Mouse (Mus musculus): ENCODE measurements around the gene Cldn4. TPM values are rescaled to one million over a fixed set of nuclear protein-coding genes. Genes with fewer than 3 reads are reported as not detected.
"Not testable (repeated sequence)": the region's sequence is repeated elsewhere in the genome, so short reads cannot be mapped to it uniquely, and the experiment has no call there.

The Cldn4 gene
- total RNA-seq, 2 experiments from 2014 or later, result not detected

DNA sequence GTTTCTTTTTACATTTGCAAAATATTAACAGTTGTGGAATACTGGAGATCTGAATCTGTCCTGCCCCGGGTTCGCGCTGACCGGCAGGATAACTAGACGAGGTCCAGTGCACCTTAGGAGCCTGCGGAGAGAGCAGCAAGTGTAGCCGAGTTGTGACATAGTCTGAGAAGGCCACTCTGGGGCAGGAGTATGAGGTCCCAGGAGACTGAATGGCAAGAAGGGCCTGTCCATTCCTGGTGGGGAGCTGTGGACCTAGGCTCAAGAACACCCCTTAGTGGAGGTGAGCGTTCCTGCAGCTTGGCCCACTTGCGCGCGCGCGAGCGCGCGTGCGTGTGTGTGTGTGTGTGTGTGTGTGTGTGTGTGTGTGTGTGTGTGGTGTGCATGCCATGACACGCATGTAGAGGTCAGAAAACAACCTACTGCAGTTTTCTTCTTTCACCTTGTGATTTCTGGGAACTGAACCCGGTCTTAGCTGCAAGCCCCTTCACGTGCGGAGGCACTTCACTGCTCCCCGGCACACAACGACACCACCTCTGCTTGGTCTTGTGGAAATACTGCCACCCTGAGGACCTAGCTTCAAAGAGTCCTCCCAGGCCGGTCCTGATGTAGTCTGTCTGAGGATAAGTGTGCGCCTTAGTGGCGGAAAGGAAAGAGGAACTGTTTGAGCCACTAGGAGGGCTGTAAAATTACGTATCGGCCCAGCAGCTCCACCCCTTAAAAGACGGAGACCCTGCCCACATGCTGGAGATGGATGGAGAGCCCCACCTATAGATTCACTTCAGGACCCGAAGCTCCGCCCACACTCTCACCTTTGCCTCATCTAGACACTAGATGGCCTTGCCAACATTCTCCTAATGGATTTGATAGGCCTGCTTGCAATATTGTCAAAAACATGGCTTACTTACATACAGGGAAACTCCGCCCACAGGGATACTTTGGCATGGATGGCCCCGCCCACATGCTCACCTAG is 19.4 kb upstream of the Cldn4 start:
- peak; percentile 35 for DNase-seq
- intact Hi-C loops (cut with DNase I; ENCODE audit: low total_unique reads), result no loop called here

DNA sequence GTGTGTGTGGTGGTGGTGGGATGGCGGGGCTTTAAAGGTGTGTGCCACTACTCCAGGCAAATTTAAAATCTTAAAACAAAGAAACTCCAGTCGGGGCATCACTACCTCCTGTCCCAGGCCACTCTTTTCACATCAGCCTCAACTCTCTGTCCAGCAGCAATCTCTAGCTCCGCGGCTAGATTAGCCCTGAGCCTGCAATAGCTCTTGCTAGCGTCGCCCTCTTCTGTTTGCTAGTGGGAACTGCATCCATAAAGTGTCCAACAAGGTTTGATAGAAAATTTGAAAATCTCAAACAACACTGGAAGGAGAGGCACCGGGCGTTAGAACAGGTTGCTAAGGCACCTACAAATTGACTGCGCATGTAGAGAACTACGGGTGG is 18.7 kb upstream of the Cldn4 start:
- peak; percentile 68 for DNase-seq

GRCm38 (mm10) chr5:134964655-134965054 is 17.9 kb upstream of the Cldn4 start:
- DNase-seq, result not testable (repeated sequence)
- intact Hi-C loops (cut with DNase I; ENCODE audit: low total_unique reads), result loop anchor here (5.0 kb wide), 2 partner anchors 37 to 57 kb away; partner anchors contain the start of gene Tmem270

More for the DNA sequence above, 18.7 kb upstream of the Cldn4 start:
- intact Hi-C loops (cut with DNase I; ENCODE audit: low total_unique reads), result no loop called here

GRCm38 (mm10) chr5:134963546-134963945 is 16.8 kb upstream of the Cldn4 start:
- DNase-seq, result peak; percentile 31
- intact Hi-C loops (cut with DNase I; ENCODE audit: low total_unique reads), result loop anchor here (5.0 kb wide), 2 partner anchors 36 to 56 kb away; partner anchors contain the start of gene Tmem270

- intact Hi-C loops (cut with DNase I; ENCODE audit: low total_unique reads), result loop anchor here (5.0 kb wide), 2 partner anchors 34 to 54 kb away; partner anchors contain the start of gene Tmem270
- no peak for DNase-seq
These were observed 14.8 kb upstream of the Cldn4 start for GRCm38 (mm10) chr5:134961519-134961918.

- intact Hi-C loops (cut with DNase I; ENCODE audit: low total_unique reads), result loop anchor here (5.0 kb wide), 2 partner anchors 33 to 53 kb away; partner anchors contain the start of gene Tmem270
- DNase-seq, result no peak
These were observed 13.7 kb upstream of the Cldn4 start for GRCm38 (mm10) chr5:134960430-134960829.

- intact Hi-C loops (cut with DNase I; ENCODE audit: low total_unique reads), result no loop called here
- peak; percentile 30 for DNase-seq
These were observed 12.4 kb upstream of the Cldn4 start for GRCm38 (mm10) chr5:134959114-134959513.

- no peak for DNase-seq
- intact Hi-C loops (cut with DNase I; ENCODE audit: low total_unique reads), result no loop called here
These were observed 8.8 kb upstream of the Cldn4 start for GRCm38 (mm10) chr5:134955491-134955890.

DNA sequence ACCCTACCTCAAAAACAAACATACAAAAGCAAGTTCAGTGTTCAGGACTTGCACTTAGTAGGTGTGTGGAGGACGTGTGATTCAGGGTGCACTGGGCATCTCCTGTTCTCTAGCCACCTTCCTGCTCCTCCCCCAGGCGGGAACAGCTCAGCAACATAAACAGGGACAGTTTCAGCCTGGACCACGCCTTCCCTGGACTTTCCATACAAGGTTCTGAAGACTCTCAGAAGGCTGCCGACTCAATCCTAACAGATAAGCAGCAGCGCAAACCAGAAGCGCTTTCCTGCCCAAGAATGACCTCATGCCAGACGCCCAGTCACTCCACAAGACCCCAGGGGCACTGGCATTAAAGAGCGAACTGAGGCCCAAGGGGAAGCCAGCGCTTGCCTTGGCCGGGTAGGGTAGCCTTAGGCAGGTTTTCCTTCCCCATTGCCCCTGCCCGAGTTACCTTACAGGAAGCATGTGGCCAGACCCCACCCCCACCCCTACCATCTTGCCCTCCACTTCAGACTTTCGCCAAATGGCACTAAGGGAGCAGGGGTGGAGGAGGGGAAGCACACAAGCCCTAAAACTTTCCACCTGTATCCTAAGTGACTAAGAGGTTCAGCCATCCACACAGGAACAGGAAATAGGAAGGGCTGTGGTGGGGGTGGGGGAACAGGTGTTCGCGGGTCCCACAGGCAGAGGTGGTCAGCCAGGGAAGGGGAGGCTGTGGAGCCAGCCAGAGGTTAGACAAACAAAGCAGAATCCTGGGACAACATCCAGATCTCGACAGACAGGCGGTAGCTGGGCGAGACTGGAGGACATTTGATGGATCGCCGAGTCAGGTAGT is 4.5 kb upstream of the Cldn4 start:
- intact Hi-C loops (cut with DNase I; ENCODE audit: low total_unique reads), result no loop called here
- DNase-seq, result no peak

- no peak for DNase-seq
- intact Hi-C loops (cut with DNase I; ENCODE audit: low total_unique reads), result no loop called here
These were observed 1.3 kb upstream of the Cldn4 start for GRCm38 (mm10) chr5:134948085-134948439.

DNA sequence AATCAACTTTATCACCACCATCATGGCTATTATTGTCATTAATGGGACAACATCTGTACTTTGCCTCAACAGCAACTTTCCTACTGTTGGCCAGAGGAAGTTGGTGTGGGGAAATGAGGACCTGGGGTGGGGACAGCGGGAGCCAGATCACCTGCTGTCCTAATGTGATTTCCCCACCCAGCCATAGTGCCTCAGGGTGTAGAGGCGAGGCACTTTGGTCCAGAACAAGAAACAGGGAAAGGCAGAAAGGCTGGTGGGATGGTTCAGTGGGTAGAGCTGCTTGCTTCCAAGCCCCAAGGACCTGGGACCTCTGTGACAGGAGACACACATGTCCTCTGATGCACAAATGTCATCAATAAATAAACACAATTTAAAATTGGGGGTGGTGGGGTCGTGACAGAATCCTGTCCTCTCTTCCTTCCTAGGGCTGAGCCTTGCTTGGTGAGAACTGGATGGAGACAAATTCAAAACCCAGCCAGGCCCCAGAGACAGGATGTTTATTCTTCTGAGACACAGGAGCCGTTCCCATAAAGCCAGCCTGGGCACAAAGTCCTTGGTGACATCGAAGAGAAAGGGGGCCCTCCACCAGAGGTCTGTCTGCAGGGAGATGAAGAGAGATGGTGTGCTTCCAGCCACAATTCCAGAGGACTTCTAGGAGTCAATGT is 818 bp upstream of the Cldn4 start:
- intact Hi-C loops (cut with DNase I; ENCODE audit: low total_unique reads), result no loop called here
- DNase-seq, result no peak

GRCm38 (mm10) chr5:134946063-134946856 is 474 bp downstream of the Cldn4 start:
- DNase-seq, result no peak
- intact Hi-C loops (cut with DNase I; ENCODE audit: low total_unique reads), result no loop called here

DNA sequence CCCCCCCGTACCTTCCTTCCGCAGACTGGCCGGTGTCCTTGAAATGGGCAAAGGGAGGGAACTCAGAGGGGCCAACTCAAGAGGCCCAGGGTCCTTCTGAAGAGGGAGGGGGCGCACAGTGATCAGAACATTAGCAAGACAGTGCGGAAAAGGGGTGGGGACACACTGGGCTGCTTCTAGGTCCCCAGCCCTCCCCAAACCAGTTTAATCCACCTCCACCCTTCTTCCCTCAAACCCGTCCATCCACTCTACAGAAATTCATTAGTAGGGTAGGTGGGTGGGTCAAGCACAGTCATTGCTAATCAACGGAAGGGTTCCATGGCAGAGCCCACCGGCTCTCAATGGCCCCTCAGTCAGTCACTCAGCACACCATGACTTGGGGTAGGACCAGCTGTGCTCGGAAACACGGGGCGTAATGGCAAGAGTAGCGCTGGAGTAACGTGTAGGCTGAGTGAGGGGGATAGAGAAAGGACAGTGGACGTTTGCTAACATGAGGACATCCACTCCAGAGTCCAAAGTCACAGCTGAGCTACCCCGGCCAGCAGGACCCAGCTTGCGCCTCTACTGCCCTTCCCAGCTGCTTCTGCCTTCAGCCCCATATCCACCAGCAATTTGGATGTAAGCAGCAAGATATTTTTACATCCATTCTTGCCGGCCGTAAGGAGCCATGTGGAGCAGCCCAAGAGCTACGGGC is 1.3 kb downstream of the Cldn4 start:
- DNase-seq, result no peak
- intact Hi-C loops (cut with DNase I; ENCODE audit: low total_unique reads), result no loop called here

DNA sequence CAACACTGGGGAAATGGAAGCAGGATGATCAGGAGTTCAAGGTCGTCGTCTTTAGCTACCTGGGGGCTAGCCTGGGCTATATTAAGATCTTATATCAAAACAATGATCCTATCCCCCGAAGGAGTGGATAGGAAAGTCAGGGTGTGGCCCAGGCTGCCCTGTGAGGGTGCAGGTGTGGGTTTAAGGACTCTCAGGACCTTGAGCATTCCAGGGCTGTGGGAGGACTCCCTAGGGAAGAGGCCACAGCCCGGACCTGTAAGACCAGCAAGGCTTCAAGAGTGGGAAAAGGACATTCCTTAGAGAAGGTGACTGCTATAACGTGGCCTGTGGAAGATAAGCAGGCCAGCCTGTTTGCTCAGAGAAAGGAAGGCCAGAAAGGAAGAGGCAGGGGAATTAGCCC is 2.6 kb downstream of the Cldn4 start:
- no peak for DNase-seq
- intact Hi-C loops (cut with DNase I; ENCODE audit: low total_unique reads), result no loop called here

DNA sequence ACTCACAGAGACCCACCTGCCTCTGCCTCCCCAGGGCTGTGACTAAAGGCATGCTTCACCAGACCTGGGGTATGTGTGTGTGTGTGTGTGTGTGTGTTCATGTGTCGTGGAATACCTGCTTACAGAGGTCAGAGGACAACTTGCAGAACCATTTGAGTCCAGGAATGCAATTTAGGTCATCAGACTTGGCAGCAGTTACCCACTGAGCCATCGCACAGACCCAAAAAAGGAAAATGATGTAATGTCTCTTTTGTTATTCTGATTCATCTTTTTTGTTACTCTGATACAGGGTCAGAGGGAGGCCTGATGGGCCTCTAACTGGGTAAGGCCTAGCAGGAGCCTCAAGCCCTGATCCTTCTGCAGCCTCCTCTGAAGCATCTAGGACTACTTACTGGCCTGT is 4.0 kb downstream of the Cldn4 start:
- intact Hi-C loops (cut with DNase I; ENCODE audit: low total_unique reads), result no loop called here
- DNase-seq, result no peak

DNA sequence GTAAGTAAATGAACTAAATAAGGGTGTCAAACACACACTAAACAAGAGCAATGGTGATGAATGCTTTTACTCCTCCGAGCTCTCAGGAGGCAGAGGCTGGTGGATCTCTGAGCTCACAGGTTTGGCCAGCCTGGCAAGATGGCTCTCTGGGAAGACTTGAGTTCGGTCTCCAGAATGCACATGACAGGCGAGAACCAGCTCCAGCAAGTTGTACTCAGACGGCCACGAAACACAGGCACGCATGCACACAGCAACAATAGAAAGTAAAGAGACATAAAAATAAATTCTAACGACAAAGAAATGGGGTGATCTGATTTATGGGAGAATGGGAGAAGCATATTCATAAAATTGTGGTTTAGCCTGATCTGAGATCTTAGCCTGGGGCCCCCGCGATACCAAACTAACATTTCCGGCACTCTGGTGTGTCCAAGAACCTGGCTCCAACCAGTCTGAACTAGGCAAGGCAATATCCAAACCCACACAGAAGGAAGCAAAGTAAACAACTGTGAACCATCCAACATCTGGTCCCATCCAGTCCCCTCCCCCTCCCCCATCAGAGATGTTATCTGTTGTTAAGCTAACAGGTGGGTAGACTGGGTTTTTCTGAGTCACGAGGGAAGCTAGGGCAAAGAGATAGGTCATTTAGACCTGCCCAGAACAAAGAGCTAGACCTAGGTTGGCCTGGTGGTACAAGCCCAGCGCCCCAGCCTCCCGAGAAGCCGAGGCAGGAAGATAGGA is 5.1 kb downstream of the Cldn4 start:
- no peak for DNase-seq
- intact Hi-C loops (cut with DNase I; ENCODE audit: low total_unique reads), result no loop called here

- DNase-seq; intact Hi-C loops (cut with DNase I; ENCODE audit: low total_unique reads): not testable (repeated sequence)
These were observed 7.2 kb downstream of the Cldn4 start for GRCm38 (mm10) chr5:134939554-134939953.

DNA sequence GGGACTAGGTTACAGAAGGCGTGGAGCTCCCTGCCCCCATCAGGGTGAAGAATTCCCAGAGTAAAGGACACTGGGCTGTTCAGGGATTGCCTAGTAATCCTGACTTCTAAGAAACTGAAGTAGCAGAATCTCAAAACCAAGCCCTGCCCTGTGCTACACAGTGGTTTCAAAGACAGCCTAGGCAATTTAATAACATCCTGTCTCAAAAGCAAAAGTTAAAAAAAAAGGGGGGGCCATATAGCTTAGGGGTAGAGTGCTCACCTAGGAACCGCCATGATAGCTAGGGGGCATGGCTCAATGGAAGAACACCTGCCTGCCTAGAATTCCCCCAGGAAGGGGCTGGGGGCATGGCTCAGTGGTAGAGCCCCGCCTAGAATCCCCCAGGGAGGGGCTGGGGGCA is 7.7 kb downstream of the Cldn4 start:
- no peak for DNase-seq
- intact Hi-C loops (cut with DNase I; ENCODE audit: low total_unique reads), result no loop called here
